Comparison of ENCODE assay signal across 14 mouse cellular contexts in genomic region chr9:21437577-21437976, GRCm38 (mm10). TPM values are rescaled to one million over a fixed set of nuclear protein-coding genes. Genes with fewer than 3 reads are reported as not detected.
A peak's percentile ranks its signal among the peaks of the same experiment; 100 is the strongest.
DNase-seq lines count a peak whose midpoint lies in the region; ATAC-seq and TF ChIP-seq lines count a peak whose summit lies in the region.
"Had no signal": no experiment of that assay in that cellular context is flagged by ENCODE, and none has a peak within 500 bp of the region (broad histone marks: within the 10 kb centered on the region; RNA-seq: fewer than 3 reads in every experiment).

No protein-coding gene starts in this region.

- DNase-seq in heart, postnatal 0 days (ENCODE audit: low spot score), result no peak
- no peak for DNase-seq in heart, adult 18-20 months
- no peak for DNase-seq in stomach, postnatal 0 days (ENCODE audit: low spot score)
- DNase-seq: cerebellum, adult 11 months; layer of hippocampus, postnatal 36 days; spleen, adult 18-20 months had no signal

- peaks cover 47% of the 10 kb centered on the region for H3K4me1 ChIP-seq in heart, postnatal 0 days (ENCODE audit: control insufficient read depth, insufficient read depth)
- peaks cover 96% of the 10 kb centered on the region for H3K4me1 ChIP-seq in megakaryocyte, embryonic 14.5 days
- peaks cover 53% of the 10 kb centered on the region for H3K4me1 ChIP-seq in embryonic facial prominence, embryonic 15.5 days
- H3K4me1 ChIP-seq in stomach, postnatal 0 days (replicated peaks; ENCODE audit: control insufficient read depth, insufficient read depth), result 0 out of 2 replicates have a peak, but pooled peaks cover 2% of the 10 kb centered on the region
- no peaks in the 10 kb centered on the region; the same call in 1 of the 2 replicates for H3K4me1 ChIP-seq in hindbrain, embryonic 16.5 days (ENCODE audit: control insufficient read depth, insufficient read depth, low read depth, low read length)

- WGBS in heart, postnatal 0 days, result 89% methylated on average over 6 of the region's 6 CpGs
- WGBS in embryonic facial prominence, embryonic 15.5 days, result 86% methylated on average over 6 of the region's 6 CpGs
- 95% methylated on average over 6 of the region's 6 CpGs for WGBS in stomach, postnatal 0 days
- 88% methylated on average over 6 of the region's 6 CpGs for WGBS in hindbrain, embryonic 16.5 days

- H3K9ac ChIP-seq in heart, postnatal 0 days (replicated peaks; ENCODE audit: low read depth, low read length), result no peak overlapping the region
- no peak overlapping the region for H3K9ac ChIP-seq in embryonic facial prominence, embryonic 15.5 days
- no peak overlapping the region for H3K9ac ChIP-seq in stomach, postnatal 0 days (ENCODE audit: low read length)
- H3K9ac ChIP-seq in hindbrain, embryonic 16.5 days (ENCODE audit: low read depth, low read length), result no peak overlapping the region
- H3K9ac ChIP-seq: hindbrain, embryonic 13.5 days; liver, embryonic 14.5 days had no signal

- no peaks in the 10 kb centered on the region for H3K9me3 ChIP-seq in heart, postnatal 0 days (replicated peaks; ENCODE audit: control insufficient read depth, low read length)
- H3K9me3 ChIP-seq in megakaryocyte, embryonic 14.5 days, result no peaks in the 10 kb centered on the region
- no peaks in the 10 kb centered on the region for H3K9me3 ChIP-seq in embryonic facial prominence, embryonic 15.5 days (replicated peaks)
- H3K9me3 ChIP-seq in stomach, postnatal 0 days (ENCODE audit: control insufficient read depth, low read length), result no peaks in the 10 kb centered on the region
- no peaks in the 10 kb centered on the region for H3K9me3 ChIP-seq in hindbrain, embryonic 16.5 days (ENCODE audit: control insufficient read depth, low read length)
- H3K9me3 ChIP-seq: hindbrain, embryonic 13.5 days had no signal

- no peak overlapping the region for H3K4me2 ChIP-seq in heart, postnatal 0 days (ENCODE audit: low read depth, low read length)
- H3K4me2 ChIP-seq in embryonic facial prominence, embryonic 15.5 days (replicated peaks), result no peak overlapping the region
- no peak overlapping the region for H3K4me2 ChIP-seq in stomach, postnatal 0 days (replicated peaks; ENCODE audit: low read depth)
- no peak overlapping the region for H3K4me2 ChIP-seq in hindbrain, embryonic 16.5 days (ENCODE audit: low read length)
- H3K4me2 ChIP-seq: hindbrain, embryonic 13.5 days had no signal

- H3K27ac ChIP-seq in heart, postnatal 0 days (ENCODE audit: low read depth), result peak overlapping the region; percentile 81
- H3K27ac ChIP-seq in embryonic facial prominence, embryonic 15.5 days (replicated peaks), result peak overlapping the region; percentile 79
- 0 out of 2 replicates have a peak overlapping the region, but pooled peaks have one; percentile 24 for H3K27ac ChIP-seq in stomach, postnatal 0 days (replicated peaks)
- no peak overlapping the region for H3K27ac ChIP-seq in hindbrain, embryonic 16.5 days (ENCODE audit: low read depth, low read length)
- H3K27ac ChIP-seq: hindbrain, embryonic 13.5 days; liver, embryonic 14.5 days had no signal

- no peaks in the 10 kb centered on the region for H3K36me3 ChIP-seq in heart, postnatal 0 days (replicated peaks; ENCODE audit: control insufficient read depth, insufficient read depth, low read length)
- H3K36me3 ChIP-seq in megakaryocyte, embryonic 14.5 days (replicated peaks; ENCODE audit: low read length), result peaks cover 79% of the 10 kb centered on the region
- peaks cover 3% of the 10 kb centered on the region; the same call in 1 of the 2 replicates for H3K36me3 ChIP-seq in embryonic facial prominence, embryonic 15.5 days
- H3K36me3 ChIP-seq in stomach, postnatal 0 days (ENCODE audit: control insufficient read depth, insufficient read depth, low read length), result no peaks in the 10 kb centered on the region
- no peaks in the 10 kb centered on the region for H3K36me3 ChIP-seq in hindbrain, embryonic 16.5 days (ENCODE audit: control insufficient read depth, insufficient read depth, low read length)
- H3K36me3 ChIP-seq: hindbrain, embryonic 13.5 days had no signal

- H3K4me3 ChIP-seq in heart, postnatal 0 days (ENCODE audit: low read depth, low read length), result no peak overlapping the region
- peak overlapping the region; percentile 31 for H3K4me3 ChIP-seq in megakaryocyte, embryonic 14.5 days (replicated peaks)
- no peak overlapping the region for H3K4me3 ChIP-seq in embryonic facial prominence, embryonic 15.5 days (replicated peaks)
- no peak overlapping the region for H3K4me3 ChIP-seq in stomach, postnatal 0 days (ENCODE audit: low read depth, low read length)
- no peak overlapping the region for H3K4me3 ChIP-seq in hindbrain, embryonic 16.5 days (ENCODE audit: low read length)
- H3K4me3 ChIP-seq: hindbrain, embryonic 13.5 days had no signal

- H3K27me3 ChIP-seq in heart, postnatal 0 days (ENCODE audit: control insufficient read depth, insufficient read depth, low read length), result no peaks in the 10 kb centered on the region
- no peaks in the 10 kb centered on the region for H3K27me3 ChIP-seq in megakaryocyte, embryonic 14.5 days (replicated peaks)
- H3K27me3 ChIP-seq in embryonic facial prominence, embryonic 15.5 days, result no peaks in the 10 kb centered on the region
- no peaks in the 10 kb centered on the region for H3K27me3 ChIP-seq in stomach, postnatal 0 days (ENCODE audit: control insufficient read depth, insufficient read depth, low read length)
- H3K27me3 ChIP-seq in hindbrain, embryonic 16.5 days (replicated peaks; ENCODE audit: control insufficient read depth, insufficient read depth, low read length), result no peaks in the 10 kb centered on the region
- H3K27me3 ChIP-seq: hindbrain, embryonic 13.5 days; Patski had no signal

- no peak for TF ChIP-seq CTCF in heart, postnatal 0 days (IDR thresholded peaks at IDR 0.05; ENCODE audit: low read depth)
- TF ChIP-seq CTCF in stomach, postnatal 0 days (IDR thresholded peaks at IDR 0.05; ENCODE audit: low read depth), result no peak

- no peak for ATAC-seq in heart, postnatal 0 days (ENCODE audit: insufficient read depth, low read depth)
- ATAC-seq in megakaryocyte, adult 5-6 weeks (ENCODE audit: poor library complexity, severe bottlenecking), result no peak
- no peak for ATAC-seq in embryonic facial prominence, embryonic 15.5 days (ENCODE audit: insufficient number of reproducible peaks, low FRiP score, low TSS enrichment, low read depth)
- ATAC-seq in stomach, postnatal 0 days (ENCODE audit: low FRiP score, low TSS enrichment), result no peak
- ATAC-seq in hindbrain, embryonic 16.5 days, result no peak
- ATAC-seq: intestine, postnatal 0 days; Patski had no signal

- no peak for TF ChIP-seq EP300 in heart, postnatal 0 days (IDR thresholded peaks at IDR 0.05; ENCODE audit: low read depth)
- no peak for TF ChIP-seq EP300 in stomach, postnatal 0 days (optimal IDR thresholded peaks at IDR 0.05)

RNA-seq across cellular contexts. Expression of gene Dnm2, which starts 12.9 kb away (rescaled TPM):
- 78.3 and 95.8 TPM in 2 replicates for total RNA-seq in heart, postnatal 0 days (2014; rRNA removed; ENCODE audit: low replicate concordance)
- 56.8 and 61.1 TPM in 2 replicates for polyA plus RNA-seq in heart, postnatal 0 days (2015; fragmentation: Nextera tagmentation; extraction: Ambion mirVana)
- total RNA-seq in heart, adult 18-20 months (2021), result 10 to 100 TPM; 58.1 to 65.1 TPM
- polyA plus RNA-seq in megakaryocyte, embryonic 14.5 days (2012; ENCODE audit: insufficient read depth, low replicate concordance), result 714 and 929 TPM in 2 replicates
- total RNA-seq in megakaryocyte, adult 5-6 weeks (2015), result 94.9 and 101 TPM in 2 replicates
- 131 and 144 TPM in 2 replicates for total RNA-seq in megakaryocyte, adult 5-6 weeks (2017)
- polyA plus RNA-seq in embryonic facial prominence, embryonic 15.5 days (2015; fragmentation: Nextera tagmentation; extraction: Ambion mirVana), result 79.7 and 85.9 TPM in 2 replicates
- 76.0 and 78.4 TPM in 2 replicates for polyA plus RNA-seq in stomach, postnatal 0 days (2015; fragmentation: Nextera tagmentation; extraction: Ambion mirVana)
- 61.9 and 69.2 TPM in 2 replicates for polyA plus RNA-seq in hindbrain, embryonic 16.5 days (2015; fragmentation: Nextera tagmentation; extraction: Ambion mirVana)

RNA-seq across cellular contexts. Expression of gene Qtrt1, which starts 25.9 kb away (rescaled TPM):
- 34.3 and 39.7 TPM in 2 replicates for total RNA-seq in heart, postnatal 0 days (2014; rRNA removed; ENCODE audit: low replicate concordance)
- 15.5 and 15.6 TPM in 2 replicates for polyA plus RNA-seq in heart, postnatal 0 days (2015; fragmentation: Nextera tagmentation; extraction: Ambion mirVana)
- 10 to 100 TPM in 1 of 2 experiments, 1 to 10 TPM in 1; 7.7 to 11.3 TPM for total RNA-seq in heart, adult 18-20 months (2021)
- polyA plus RNA-seq in megakaryocyte, embryonic 14.5 days (2012; ENCODE audit: insufficient read depth, low replicate concordance), result 20.1 and 20.7 TPM in 2 replicates
- total RNA-seq in megakaryocyte, adult 5-6 weeks (2015), result 5.4 and 11.8 TPM in 2 replicates
- 6.7 and 9.8 TPM in 2 replicates for total RNA-seq in megakaryocyte, adult 5-6 weeks (2017)
- 47.5 and 48.6 TPM in 2 replicates for polyA plus RNA-seq in embryonic facial prominence, embryonic 15.5 days (2015; fragmentation: Nextera tagmentation; extraction: Ambion mirVana)
- polyA plus RNA-seq in stomach, postnatal 0 days (2015; fragmentation: Nextera tagmentation; extraction: Ambion mirVana), result 27.9 and 30.8 TPM in 2 replicates
- polyA plus RNA-seq in hindbrain, embryonic 16.5 days (2015; fragmentation: Nextera tagmentation; extraction: Ambion mirVana), result 50.3 and 53.7 TPM in 2 replicates
